Mouse (Mus musculus): Measurements from ENCODE around the gene Tmem170. TPM values are rescaled to one million over a fixed set of nuclear protein-coding genes. Genes with fewer than 3 reads are reported as not detected.

Gene Tmem170
- polyA plus RNA-seq, 1 experiment: 9.0 TPM

DNA sequence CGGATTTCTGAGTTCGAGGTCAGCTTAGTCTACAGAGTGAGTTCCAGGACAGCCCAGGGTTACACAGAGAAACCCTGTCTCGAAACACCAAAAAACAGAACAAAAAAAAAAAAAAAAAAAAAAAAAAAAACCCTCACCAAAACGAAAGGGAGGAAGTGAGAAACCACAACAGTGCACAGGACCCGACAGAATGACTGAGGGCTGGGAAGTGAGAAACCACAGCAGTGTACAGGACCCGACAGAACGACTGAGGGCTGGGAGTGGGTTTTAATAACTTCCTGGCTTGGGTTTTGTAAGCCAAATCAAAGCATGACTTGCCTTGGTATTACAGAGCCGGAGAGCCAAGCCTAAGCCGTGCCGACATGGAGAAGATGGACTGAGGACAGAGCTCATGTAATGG, 55.4 kb downstream of the Tmem170 start:
- DNase-seq (ENCODE audit: low read depth, low spot score): no peak
- WGBS: 73% methylated on average over 10 of the region's 10 CpGs

DNA sequence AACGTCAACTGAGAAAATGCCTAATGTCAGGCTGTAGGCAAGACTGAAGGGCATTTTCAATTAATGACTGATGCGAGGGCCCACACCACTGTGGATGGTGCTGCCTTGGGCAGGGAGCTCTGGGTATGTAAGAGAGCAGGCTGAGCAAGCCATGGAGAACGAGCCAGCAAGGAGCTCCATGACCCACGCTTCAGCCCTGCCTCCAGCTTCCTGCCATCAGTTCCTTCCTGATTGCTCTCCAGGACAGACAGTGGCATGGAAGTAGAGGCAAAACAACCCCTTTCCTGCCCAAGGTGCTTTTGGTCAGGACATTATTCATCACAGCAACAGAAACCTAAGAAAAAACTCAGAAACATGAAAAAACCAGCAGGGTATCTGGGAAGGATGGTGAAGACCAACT, 55.9 kb downstream of the Tmem170 start:
- no peak for DNase-seq (ENCODE audit: low read depth, low spot score)
- 85% methylated on average over 4 of the region's 4 CpGs for WGBS

DNA sequence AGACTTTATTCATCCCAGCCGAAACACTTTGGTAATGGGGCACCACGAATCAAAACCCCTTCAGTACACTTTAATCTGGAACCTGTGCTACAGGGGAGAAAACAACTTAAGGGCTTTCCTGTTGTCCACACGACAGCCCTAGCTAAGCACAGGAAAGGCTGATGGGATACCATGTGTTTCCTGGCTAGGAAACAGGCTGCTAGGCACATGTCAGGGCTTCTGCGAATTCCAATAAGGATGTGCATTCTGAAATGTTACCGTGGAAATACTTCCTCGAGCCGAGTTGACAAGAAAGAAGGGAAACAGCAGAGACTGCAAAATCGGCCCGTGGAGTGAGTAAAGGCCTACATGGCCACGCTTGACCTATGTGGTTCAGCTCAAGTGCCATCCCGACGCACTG, 56.5 kb downstream of the Tmem170 start:
- no peak for DNase-seq (ENCODE audit: low read depth, low spot score)
- WGBS: 88% methylated on average over 12 of the region's 12 CpGs

GRCm38 (mm10) chr8:111818556-111818955, 58.0 kb downstream of the Tmem170 start:
- DNase-seq (ENCODE audit: low read depth, low spot score): no peak
- WGBS: 91% methylated on average over 3 of the region's 3 CpGs

DNA sequence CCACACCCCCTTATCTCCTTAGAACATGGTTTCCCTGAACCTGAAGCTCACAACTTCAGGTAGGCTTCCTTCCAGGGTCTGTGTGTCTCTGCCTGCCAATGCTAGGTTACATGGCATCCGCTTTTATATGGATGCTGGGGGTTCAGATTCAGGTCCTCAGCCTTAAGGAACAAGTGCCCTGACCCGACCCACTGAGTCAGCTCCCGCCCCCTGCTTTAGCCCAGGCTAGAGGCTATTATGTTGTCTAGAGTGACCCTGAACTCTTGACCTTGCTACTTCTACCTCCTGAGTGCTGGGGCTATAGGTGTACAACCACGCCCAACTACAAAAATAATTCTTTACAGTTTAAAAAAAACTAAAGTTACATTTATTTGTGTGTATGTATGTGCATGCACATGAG, 61.5 kb downstream of the Tmem170 start:
- WGBS: 89% methylated on average over 4 of the region's 4 CpGs
- no peak for DNase-seq (ENCODE audit: low read depth, low spot score)

GRCm38 (mm10) chr8:111813818-111814217, 62.7 kb downstream of the Tmem170 start:
- 93% methylated on average over 9 of the region's 9 CpGs for WGBS

More at GRCm38 (mm10) chr8:111813818-111814217, 62.7 kb downstream of the Tmem170 start:
- no peak for DNase-seq (ENCODE audit: low read depth, low spot score)

Other genes starting within 250 kb of the Tmem170 start
- 2.9 and 3.8 TPM in 2 replicates for gene Ldhd, start 246.4 kb downstream of the Tmem170 start, polyA plus RNA-seq (2012; rRNA removed)
- 4.0 and 4.1 TPM in 2 replicates for gene Zfp1, start 233.3 kb downstream of the Tmem170 start, polyA plus RNA-seq (2012; rRNA removed)
- 4.0 and 6.1 TPM in 2 replicates for gene Ctrb1, start 185.7 kb downstream of the Tmem170 start, polyA plus RNA-seq (2012; rRNA removed)
- gene Bcar1, start 132.9 kb downstream of the Tmem170 start, polyA plus RNA-seq (2012; rRNA removed): 77.4 and 114 TPM in 2 replicates
- gene Cfdp1, start 22.5 kb downstream of the Tmem170 start, polyA plus RNA-seq (2012; rRNA removed): 5.5 and 5.7 TPM in 2 replicates
- 0.15 and 0.20 TPM in 2 replicates for gene Chst5, start 33.7 kb upstream of the Tmem170 start, polyA plus RNA-seq (2012; rRNA removed)
- 1.2 and 1.3 TPM in 2 replicates for gene Tmem231, start 57.1 kb upstream of the Tmem170 start, polyA plus RNA-seq (2012; rRNA removed)
- gene Gabarapl2, start 64.0 kb upstream of the Tmem170 start, polyA plus RNA-seq (2012; rRNA removed): 43.1 and 49.7 TPM in 2 replicates
- 1.7 and 2.2 TPM in 2 replicates for gene Adat1, start 115.6 kb upstream of the Tmem170 start, polyA plus RNA-seq (2012; rRNA removed)
- gene Kars, start 134.6 kb upstream of the Tmem170 start, polyA plus RNA-seq (2012; rRNA removed): 68.3 and 79.5 TPM in 2 replicates
- gene Terf2ip, start 134.6 kb upstream of the Tmem170 start, polyA plus RNA-seq (2012; rRNA removed): 4.4 and 5.7 TPM in 2 replicates
- gene Gm6793, start 138.3 kb upstream of the Tmem170 start, polyA plus RNA-seq (2012; rRNA removed): not detected in 2 replicates

All from large intestine, adult 2 months (tissue).